Mouse (Mus musculus): ENCODE results near the gene Mical3. TPM values are rescaled to one million over a fixed set of nuclear protein-coding genes. Genes with fewer than 3 reads are reported as not detected.
"Not testable (repeated sequence)": the region's sequence is repeated elsewhere in the genome, so short reads cannot be mapped to it uniquely, and the experiment has no call there.

Gene Mical3
- polyA plus RNA-seq, 2 experiments, result 13.3 to 17.3 TPM

DNA sequence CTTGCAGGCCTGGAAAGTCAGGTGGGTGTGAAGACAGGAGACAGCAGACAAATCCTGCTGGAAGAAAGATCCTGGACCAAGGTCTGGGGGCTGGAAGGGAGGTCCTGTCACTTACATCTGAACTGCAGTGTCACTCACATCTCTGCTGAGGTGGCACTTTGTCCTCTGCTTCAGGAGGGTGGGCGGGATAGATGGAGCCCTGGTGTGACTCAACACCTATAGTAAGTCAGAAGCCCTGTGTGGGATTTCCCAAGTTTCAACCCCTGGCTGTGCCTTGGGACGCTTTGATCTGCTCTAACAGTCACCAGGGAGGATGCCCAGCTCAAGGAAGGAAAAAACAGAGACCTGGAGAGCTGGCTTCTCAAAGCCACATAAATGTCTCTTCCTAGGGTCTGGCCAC is 203.9 kb downstream of the Mical3 start:
- no peaks in the 10 kb centered on the region for H3K27me3 ChIP-seq (ENCODE audit: control insufficient read depth, insufficient read depth, low read length)
- no peak for TF ChIP-seq POLR2A (IDR thresholded peaks at IDR 0.05; ENCODE audit: borderline replicate concordance, extremely low read depth, insufficient read depth, insufficient read length)
- H3K4me1 ChIP-seq (ENCODE audit: control insufficient read depth, insufficient read depth, low read length), result no peaks in the 10 kb centered on the region
- no peaks in the 10 kb centered on the region for H3K9me3 ChIP-seq (ENCODE audit: control insufficient read depth, low read length)
- H3K4me2 ChIP-seq (replicated peaks; ENCODE audit: low read depth, low read length, severe bottlenecking), result no peak overlapping the region
- 27% methylated on average over 2 of the region's 2 CpGs for WGBS
- 0 out of 2 replicates have a peak, but pooled peaks cover 4% of the 10 kb centered on the region for H3K36me3 ChIP-seq (ENCODE audit: control insufficient read depth, insufficient read depth, low read length)
- no peak overlapping the region for H3K9ac ChIP-seq (ENCODE audit: low read depth, low read length, severe bottlenecking)
- no peak overlapping the region for H3K4me3 ChIP-seq (replicated peaks; ENCODE audit: low read length)
- no peak overlapping the region for H3K27ac ChIP-seq (replicated peaks; ENCODE audit: low read depth, low read length)
- DNase-seq (ENCODE audit: low spot score), result no peak
- no peak for ATAC-seq (ENCODE audit: low FRiP score, low read depth)

GRCm38 (mm10) chr6:120924791-120925321 is 205.9 kb downstream of the Mical3 start:
- H3K9me3 ChIP-seq (ENCODE audit: control insufficient read depth, low read length); DNase-seq (ENCODE audit: low spot score); H3K27me3 ChIP-seq (ENCODE audit: control insufficient read depth, insufficient read depth, low read length); H3K9ac ChIP-seq (ENCODE audit: low read depth, low read length, severe bottlenecking); H3K27ac ChIP-seq (replicated peaks; ENCODE audit: low read depth, low read length); ATAC-seq (ENCODE audit: low FRiP score, low read depth); H3K4me2 ChIP-seq (replicated peaks; ENCODE audit: low read depth, low read length, severe bottlenecking); H3K4me1 ChIP-seq (ENCODE audit: control insufficient read depth, insufficient read depth, low read length); H3K36me3 ChIP-seq (ENCODE audit: control insufficient read depth, insufficient read depth, low read length); H3K4me3 ChIP-seq (replicated peaks; ENCODE audit: low read length): not testable (repeated sequence)
- 81% methylated on average over 2 of the region's 2 CpGs for WGBS

- ATAC-seq (ENCODE audit: low FRiP score, low read depth) (no peak), DNase-seq (ENCODE audit: low spot score) (no peak)
- 53% methylated on average over 3 of the region's 3 CpGs for WGBS
- Histone ChIP-seq H3K9ac (ENCODE audit: low read depth, low read length, severe bottlenecking) (no peak overlapping the region), H3K4me1 (ENCODE audit: control insufficient read depth, insufficient read depth, low read length) (peaks cover 8% of the 10 kb centered on the region), H3K36me3 (ENCODE audit: control insufficient read depth, insufficient read depth, low read length) (no peaks in the 10 kb centered on the region), H3K27me3 (ENCODE audit: control insufficient read depth, insufficient read depth, low read length) (no peaks in the 10 kb centered on the region), H3K9me3 (ENCODE audit: control insufficient read depth, low read length) (no peaks in the 10 kb centered on the region), H3K27ac (replicated peaks; ENCODE audit: low read depth, low read length) (no peak overlapping the region), H3K4me2 (replicated peaks; ENCODE audit: low read depth, low read length, severe bottlenecking) (no peak overlapping the region), H3K4me3 (replicated peaks; ENCODE audit: low read length) (no peak overlapping the region)
- TF ChIP-seq POLR2A (IDR thresholded peaks at IDR 0.05; ENCODE audit: borderline replicate concordance, extremely low read depth, insufficient read depth, insufficient read length), result no peak
Measured at GRCm38 (mm10) chr6:120917975-120918374, 212.8 kb downstream of the Mical3 start.

DNA sequence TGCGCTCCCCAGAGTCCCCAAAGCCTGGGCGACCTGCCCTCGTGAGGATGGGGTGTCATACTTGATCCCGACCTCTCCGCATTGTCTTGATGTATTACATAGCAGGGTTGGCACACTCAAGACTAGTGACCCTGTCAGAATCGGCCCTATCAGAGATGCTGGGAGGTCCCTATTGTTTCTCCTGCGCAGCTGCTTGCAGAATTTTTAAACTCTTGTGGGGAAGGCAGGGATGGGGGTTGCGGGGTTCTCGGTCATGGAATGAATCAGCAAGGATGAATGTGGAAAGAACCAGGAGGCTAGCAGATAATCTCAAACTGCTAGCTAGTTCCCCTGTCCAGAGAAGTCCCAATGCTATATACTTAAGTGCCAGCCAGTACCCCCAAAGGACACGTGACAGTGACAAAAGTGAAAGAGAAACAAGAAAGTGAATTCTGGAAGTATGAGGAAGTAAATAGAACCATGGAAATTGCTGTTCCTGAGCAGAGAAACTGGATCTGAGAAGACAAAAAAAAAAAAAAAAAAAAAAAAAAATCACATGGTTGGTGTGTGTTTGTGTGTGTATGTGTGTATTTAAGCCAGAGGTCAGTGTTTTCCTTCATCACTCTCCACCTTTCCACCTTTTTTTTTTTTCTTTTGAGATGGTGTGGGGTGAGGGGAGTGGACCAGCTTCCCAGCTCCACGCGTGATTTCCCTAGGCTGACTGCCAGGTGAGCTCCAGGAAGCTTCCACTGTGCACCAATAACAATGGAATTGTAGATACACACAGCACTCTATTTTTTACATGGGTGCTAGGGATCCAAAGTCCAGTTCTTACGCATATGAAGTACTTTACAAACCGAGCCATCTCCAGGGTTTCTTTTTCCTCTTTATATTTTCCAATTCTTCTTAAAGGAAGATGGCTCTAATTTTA is 213.6 kb downstream of the Mical3 start:
- WGBS, result 21% methylated on average over 9 of the region's 14 CpGs
- H3K27me3 ChIP-seq (ENCODE audit: control insufficient read depth, insufficient read depth, low read length); H3K4me1 ChIP-seq (ENCODE audit: control insufficient read depth, insufficient read depth, low read length); DNase-seq (ENCODE audit: low spot score); H3K36me3 ChIP-seq (ENCODE audit: control insufficient read depth, insufficient read depth, low read length); H3K27ac ChIP-seq (replicated peaks; ENCODE audit: low read depth, low read length); H3K9me3 ChIP-seq (ENCODE audit: control insufficient read depth, low read length): not testable (repeated sequence)
- Histone ChIP-seq H3K4me2 (replicated peaks; ENCODE audit: low read depth, low read length, severe bottlenecking) (peak overlapping the region; percentile 88), H3K9ac (ENCODE audit: low read depth, low read length, severe bottlenecking) (peak overlapping the region; percentile 54), H3K4me3 (replicated peaks; ENCODE audit: low read length) (peak overlapping the region; percentile 54)
- peak; percentile 60 for ATAC-seq (ENCODE audit: low FRiP score, low read depth)

DNA sequence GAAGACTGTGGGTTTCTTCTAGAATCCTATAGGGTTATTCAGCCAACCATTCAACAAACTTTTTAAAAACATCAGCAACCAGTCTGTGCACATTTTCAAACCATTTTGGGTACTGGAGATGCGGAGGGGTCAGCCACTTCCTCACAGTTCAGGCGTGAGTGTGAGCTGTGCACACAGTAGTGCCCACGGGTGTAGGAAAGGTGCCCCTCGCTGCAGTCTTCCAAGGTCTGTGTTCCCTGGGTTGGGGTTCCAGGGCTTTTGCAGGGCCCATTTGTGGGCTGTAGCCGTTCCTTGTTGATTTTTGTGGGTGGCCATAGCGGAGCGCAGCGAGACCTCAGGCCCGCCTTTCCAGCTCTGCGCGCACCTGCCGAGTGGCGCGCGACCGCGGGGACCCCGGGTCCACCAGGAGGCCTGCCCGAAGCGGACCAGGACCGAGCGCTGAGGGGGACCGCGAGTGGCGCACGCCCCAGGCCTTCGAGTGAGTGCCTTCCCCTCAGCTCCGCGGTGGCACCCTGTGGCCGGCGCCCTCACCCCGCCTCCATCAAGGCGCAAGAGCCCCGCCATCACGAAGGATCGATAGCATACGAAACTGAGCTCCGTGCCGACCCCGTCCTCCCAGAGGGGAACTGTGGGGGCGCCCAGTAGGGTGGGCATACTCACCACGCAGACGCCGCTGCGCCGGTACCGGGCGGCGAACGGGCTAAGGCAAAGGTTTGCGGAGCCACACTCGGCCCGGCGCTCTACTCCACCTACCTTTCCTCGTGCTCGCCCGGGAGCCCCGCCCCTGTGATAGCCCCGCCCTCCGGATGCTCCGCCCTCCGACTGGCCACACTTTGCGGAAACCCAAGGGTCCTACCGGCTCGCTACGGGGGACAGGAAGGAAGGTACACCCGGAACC is 214.5 kb downstream of the Mical3 start, which contains the start of gene Bid:
Gene Bid, minus strand, starts transcription at position 780 of the 898 bp plus-strand sequence.
- Histone ChIP-seq H3K27me3 (ENCODE audit: control insufficient read depth, insufficient read depth, low read length) (no peaks in the 10 kb centered on the region), H3K9ac (ENCODE audit: low read depth, low read length, severe bottlenecking) (peak within 1 kb of the TSS; percentile 54), H3K27ac (replicated peaks; ENCODE audit: low read depth, low read length) (no peak within 1 kb of the TSS), H3K9me3 (ENCODE audit: control insufficient read depth, low read length) (no peaks in the 10 kb centered on the region), H3K36me3 (ENCODE audit: control insufficient read depth, insufficient read depth, low read length) (no peaks in the 10 kb centered on the region), H3K4me2 (replicated peaks; ENCODE audit: low read depth, low read length, severe bottlenecking) (peak within 1 kb of the TSS; percentile 88), H3K4me1 (ENCODE audit: control insufficient read depth, insufficient read depth, low read length) (peaks cover 8% of the 10 kb centered on the region), H3K4me3 (replicated peaks; ENCODE audit: low read length) (peak within 1 kb of the TSS; percentile 54)
- no peak for TF ChIP-seq POLR2A (IDR thresholded peaks at IDR 0.05; ENCODE audit: borderline replicate concordance, extremely low read depth, insufficient read depth, insufficient read length)
- 2% methylated on average over 62 of the region's 67 CpGs for WGBS
- ATAC-seq (ENCODE audit: low FRiP score, low read depth) (peak; percentile 90), DNase-seq (ENCODE audit: low spot score) (peak; percentile 67)

Data from limb, embryonic 14.5 days (tissue).